ENCODE assay signal across 8 mouse cellular contexts in the genomic region with DNA sequence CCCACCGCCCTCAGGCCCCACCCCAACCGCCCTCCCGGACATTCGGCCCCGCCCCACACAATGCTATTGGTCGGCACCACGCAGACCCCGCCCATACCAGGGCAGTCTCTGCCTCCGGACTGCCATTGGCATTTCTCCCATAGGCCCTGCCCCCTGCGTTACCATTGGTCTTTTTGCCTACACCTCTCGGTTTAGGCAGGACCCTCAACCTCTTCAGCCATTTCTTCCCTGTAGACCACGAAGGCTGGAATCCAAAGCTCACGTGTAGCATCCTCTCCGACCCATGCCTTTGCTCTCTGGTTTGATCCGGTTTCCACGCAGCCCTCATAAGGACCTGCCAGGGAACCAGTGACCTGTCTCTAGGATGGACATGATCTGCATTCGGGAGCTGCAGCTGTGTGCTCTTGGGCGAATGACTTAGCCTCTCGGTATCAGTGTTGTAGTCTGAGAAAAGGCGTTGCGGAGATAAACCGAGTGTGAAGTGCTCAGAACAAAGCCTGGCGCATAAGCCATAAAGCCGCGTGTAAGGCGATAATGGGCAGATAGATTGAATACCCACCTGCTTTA. TPM values are rescaled to one million over a fixed set of nuclear protein-coding genes. Genes with fewer than 3 reads are reported as not detected.
DNase-seq lines count a peak whose midpoint lies in the region.

No protein-coding gene starts in this region.

- peak; percentile 93 to 94 for DNase-seq in adrenal gland, adult 18-20 months (ENCODE audit: low spot score in 2 of 2)
- DNase-seq in embryo, embryonic 10 days (ENCODE audit: low spot score): peak; percentile 99
- DNase-seq in gastrocnemius, postnatal 10 days: peak; percentile 98
- peak; percentile 98 for DNase-seq in induced T-regulatory cell, adult 2 months (ENCODE audit: low read depth)
- peak; percentile 86 to 97 for DNase-seq in left cerebral cortex, adult 8-10 months (ENCODE audit: low spot score in 2 of 2)
- DNase-seq in right cerebral cortex, adult 2 months (ENCODE audit: low spot score in 2 of 2): peak; percentile 95 to 96
- peak; percentile 93 for DNase-seq in urinary bladder, postnatal 25 days (ENCODE audit: low spot score)

- peak overlapping the region; percentile 96 for H3K4me3 ChIP-seq in megakaryocyte, embryonic 14.5 days (replicated peaks)

- no peaks in the 10 kb centered on the region for H3K9me3 ChIP-seq in megakaryocyte, embryonic 14.5 days

- peaks cover 25% of the 10 kb centered on the region for H3K36me3 ChIP-seq in megakaryocyte, embryonic 14.5 days (replicated peaks; ENCODE audit: low read length)

- H3K4me1 ChIP-seq in megakaryocyte, embryonic 14.5 days: peaks cover 86% of the 10 kb centered on the region

- H3K27me3 ChIP-seq in megakaryocyte, embryonic 14.5 days (replicated peaks): no peaks in the 10 kb centered on the region

RNA-seq across cellular contexts. Expression of a gene that starts 0.4 kb away (rescaled TPM):
- total RNA-seq in adrenal gland, adult 18-20 months (2021): 10 to 100 TPM; 26.5 to 70.6 TPM
- 10 to 100 TPM; 33.4 to 42.5 TPM for total RNA-seq in gastrocnemius, postnatal 10 days (2021)
- 100 to 1,000 TPM; 173 to 201 (median 187) TPM for total RNA-seq in left cerebral cortex, adult 8-10 months (2022)
- 302 and 455 TPM in 2 replicates for polyA plus RNA-seq in megakaryocyte, embryonic 14.5 days (2012; ENCODE audit: insufficient read depth, low replicate concordance)

RNA-seq across cellular contexts. Expression of a gene that starts 42.1 kb away (rescaled TPM):
- total RNA-seq in adrenal gland, adult 18-20 months (2021): 10 to 100 TPM in 1 of 2 experiments, 1 to 10 TPM in 1; 9.8 to 12.3 TPM
- total RNA-seq in gastrocnemius, postnatal 10 days (2021): 1 to 10 TPM; 7.1 to 9.0 TPM
- 10 to 100 TPM; 19.9 to 24.1 (median 22.3) TPM for total RNA-seq in left cerebral cortex, adult 8-10 months (2022)
- polyA plus RNA-seq in megakaryocyte, embryonic 14.5 days (2012; ENCODE audit: insufficient read depth, low replicate concordance): 7.3 and 31.9 TPM in 2 replicates

RNA-seq across cellular contexts. Expression of a gene that starts 53.0 kb away (rescaled TPM):
- 10 to 100 TPM; 11.4 to 14.3 TPM for total RNA-seq in adrenal gland, adult 18-20 months (2021)
- total RNA-seq in gastrocnemius, postnatal 10 days (2021): 1 to 10 TPM; 8.3 to 9.0 TPM
- total RNA-seq in left cerebral cortex, adult 8-10 months (2022): 10 to 100 TPM; 45.8 to 52.8 (median 51.2) TPM
- 4.5 and 4.7 TPM in 2 replicates for polyA plus RNA-seq in megakaryocyte, embryonic 14.5 days (2012; ENCODE audit: insufficient read depth, low replicate concordance)

RNA-seq across cellular contexts. Expression of a gene that starts 55.6 kb away (rescaled TPM):
- total RNA-seq in adrenal gland, adult 18-20 months (2021): 10 to 100 TPM; 12.7 to 14.9 TPM
- 1 to 10 TPM; 8.9 to 9.4 TPM for total RNA-seq in gastrocnemius, postnatal 10 days (2021)
- 10 to 100 TPM; 20.0 to 21.1 (median 21.0) TPM for total RNA-seq in left cerebral cortex, adult 8-10 months (2022)
- polyA plus RNA-seq in megakaryocyte, embryonic 14.5 days (2012; ENCODE audit: insufficient read depth, low replicate concordance): 15.6 and 22.4 TPM in 2 replicates

Comparison
In these comparisons a context has a peak if more than half of its experiments do, and no peak if none do; other contexts are left out.
1. Peak in every context shown above with its lines: DNase-seq and H3K4me3 ChIP-seq.